Mouse (Mus musculus) hindbrain, embryonic 16.5 days (tissue): ENCODE measurements around the gene Krtap4-7. TPM values are rescaled to one million over a fixed set of nuclear protein-coding genes. Genes with fewer than 3 reads are reported as not detected.
"Not testable (repeated sequence)": the region's sequence is repeated elsewhere in the genome, so short reads cannot be mapped to it uniquely, and the experiment has no call there.

Experiments
- ATAC-seq: fragments of 200-750 bp; cut with Nextera tagmentation; 2 replicates; pipeline ENCODE4 v1.8.0; 2017; ENCODE audit warnings: moderate TSS enrichment, moderate library complexity
- H3K27ac ChIP-seq: fragments of 300-500 bp; sonication (generic); 2 replicates; pipeline ENCODE4 v1.5.1; 2014; ENCODE audit warnings: low read depth, mild to moderate bottlenecking, control low read depth, low read length, moderate library complexity
- H3K27me3 ChIP-seq: fragments of 300-500 bp; sonication (generic); replicated peaks from 2 replicates; pipeline ENCODE4 v1.6.1; 2014; ENCODE audit warnings: low read length; ENCODE audit not compliant: control insufficient read depth, insufficient read depth
- H3K36me3 ChIP-seq: fragments of 300-500 bp; sonication (generic); 2 replicates; pipeline ENCODE4 v1.6.1; 2014; ENCODE audit warnings: mild to moderate bottlenecking, low read length, moderate library complexity, mixed read lengths; ENCODE audit not compliant: control insufficient read depth, insufficient read depth
- H3K4me1 ChIP-seq: fragments of 300-500 bp; sonication (generic); 2 replicates; pipeline ENCODE4 v1.6.1; 2014; ENCODE audit warnings: low read depth, low read length; ENCODE audit not compliant: control insufficient read depth, insufficient read depth
- H3K4me2 ChIP-seq: fragments of 300-500 bp; sonication (generic); 2 replicates; pipeline ENCODE4 v1.6.1; 2014; ENCODE audit warnings: mild to moderate bottlenecking, low read length, control low read depth, moderate library complexity
- H3K4me3 ChIP-seq: fragments of 300-500 bp; sonication (generic); 2 replicates; pipeline ENCODE4 v1.5.1; 2014; ENCODE audit warnings: mild to moderate bottlenecking, low read length, control low read depth, moderate library complexity
- H3K9ac ChIP-seq: fragments of 300-500 bp; sonication (generic); 2 replicates; pipeline ENCODE4 v1.6.1; 2014; ENCODE audit warnings: low read depth, mild to moderate bottlenecking, control low read depth, low read length, moderate library complexity
- H3K9me3 ChIP-seq: fragments of 300-500 bp; sonication (generic); 2 replicates; pipeline ENCODE4 v1.6.1; 2014; ENCODE audit warnings: mild to moderate bottlenecking, low read length, moderate library complexity; ENCODE audit not compliant: control insufficient read depth
- WGBS: fragments of 180-500 bp; shearing (Covaris S2); extraction: QIAGEN DNeasy Blood & Tissue Kit; methylation state at CpG from one replicate; pipeline ENCODE4 v1.1.7; 2014; 5-methylcytosine and 5-hydroxymethylcytosine counted together
- polyA plus RNA-seq: library from polyadenylated mRNA; unstranded; fragments of >200 nt; fragmentation: Nextera tagmentation; extraction: Ambion mirVana; gene quantifications from 2 replicates; pipeline ENCODE4 v1.2.1, GENCODE M21; 2015

The Krtap4-7 gene
- polyA plus RNA-seq: not detected in 2 replicates

- not testable (repeated sequence) for ATAC-seq, H3K9ac ChIP-seq, H3K4me2 ChIP-seq, H3K4me3 ChIP-seq, H3K27ac ChIP-seq, H3K27me3 ChIP-seq, H3K4me1 ChIP-seq, H3K36me3 ChIP-seq, H3K9me3 ChIP-seq
- WGBS: 85% methylated on average over 6 of the region's 9 CpGs
These were observed at the start of gene Krtap4-7 for GRCm38 (mm10) chr11:99643635-99644139. Gene Krtap4-7 (minus strand): TSS chr11:99644089.

- WGBS: 100% methylated on average over 1 of the region's 1 CpGs
- no peak for ATAC-seq
- Histone ChIP-seq H3K4me3 (no peak within 1 kb of the TSS), H3K36me3 (no peaks in the 10 kb centered on the region), H3K4me1 (no peaks in the 10 kb centered on the region), H3K27ac (no peak within 1 kb of the TSS), H3K4me2 (no peak within 1 kb of the TSS), H3K27me3 (no peaks in the 10 kb centered on the region), H3K9me3 (no peaks in the 10 kb centered on the region), H3K9ac (no peak within 1 kb of the TSS)
These were observed 46.6 kb upstream of the Krtap4-7 start, which contains the start of gene Gm14190 for GRCm38 (mm10) chr11:99690463-99690862. Gene Gm14190 (minus strand): TSS chr11:99690740.

DNA sequence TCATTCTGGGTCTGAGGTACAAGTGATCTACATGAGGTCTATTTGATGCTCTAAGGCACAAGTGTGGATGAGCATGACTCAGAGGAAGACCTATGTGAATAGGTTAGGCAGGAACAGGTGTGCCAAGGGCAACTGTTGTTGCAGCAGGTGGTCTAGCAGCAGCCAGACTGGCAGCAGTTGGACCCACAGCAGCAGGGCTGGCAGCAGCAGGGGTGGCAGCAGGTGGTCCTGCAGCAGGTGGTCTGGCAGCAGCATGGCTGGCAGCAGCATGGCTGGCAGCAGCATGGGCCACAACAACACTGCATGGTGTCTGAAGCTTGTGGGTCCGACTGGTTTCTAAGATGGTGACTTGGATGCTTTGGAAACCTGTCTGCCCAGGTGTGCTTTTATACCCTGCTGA lies 41.3 kb upstream of the Krtap4-7 start:
- not testable (repeated sequence) for H3K4me3 ChIP-seq, H3K9ac ChIP-seq, H3K4me2 ChIP-seq, H3K27me3 ChIP-seq, ATAC-seq, H3K4me1 ChIP-seq, H3K36me3 ChIP-seq, H3K27ac ChIP-seq, H3K9me3 ChIP-seq
- 71% methylated on average over 1 of the region's 1 CpGs for WGBS

DNA sequence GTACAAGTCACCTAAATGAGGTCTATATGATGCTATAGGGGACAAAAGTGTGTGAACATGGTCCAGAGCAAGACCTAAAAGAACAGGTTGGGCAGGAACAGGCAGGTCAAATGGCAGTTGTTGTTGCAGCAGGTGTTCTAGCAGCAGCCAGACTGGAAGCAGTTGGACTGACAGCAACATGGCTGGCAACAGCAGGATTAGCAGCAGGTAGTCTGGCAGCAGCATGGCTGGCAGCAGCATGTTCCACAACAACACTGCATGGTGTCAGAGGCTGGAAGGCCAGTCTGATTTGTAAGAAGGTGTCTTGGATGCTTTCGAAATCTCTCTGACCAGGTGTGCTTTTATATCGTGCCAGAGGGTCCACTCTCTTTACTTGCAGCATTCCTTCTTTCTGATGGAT lies 39.6 kb upstream of the Krtap4-7 start:
- H3K9me3 ChIP-seq: no peaks in the 10 kb centered on the region
- WGBS: 92% methylated on average over 2 of the region's 2 CpGs
- no peaks in the 10 kb centered on the region for H3K27me3 ChIP-seq
- no peak overlapping the region for H3K27ac ChIP-seq
- H3K4me1 ChIP-seq: no peaks in the 10 kb centered on the region
- H3K36me3 ChIP-seq: no peaks in the 10 kb centered on the region
- no peak overlapping the region for H3K9ac ChIP-seq
- H3K4me3 ChIP-seq: no peak overlapping the region
- ATAC-seq: no peak
- no peak overlapping the region for H3K4me2 ChIP-seq

DNA sequence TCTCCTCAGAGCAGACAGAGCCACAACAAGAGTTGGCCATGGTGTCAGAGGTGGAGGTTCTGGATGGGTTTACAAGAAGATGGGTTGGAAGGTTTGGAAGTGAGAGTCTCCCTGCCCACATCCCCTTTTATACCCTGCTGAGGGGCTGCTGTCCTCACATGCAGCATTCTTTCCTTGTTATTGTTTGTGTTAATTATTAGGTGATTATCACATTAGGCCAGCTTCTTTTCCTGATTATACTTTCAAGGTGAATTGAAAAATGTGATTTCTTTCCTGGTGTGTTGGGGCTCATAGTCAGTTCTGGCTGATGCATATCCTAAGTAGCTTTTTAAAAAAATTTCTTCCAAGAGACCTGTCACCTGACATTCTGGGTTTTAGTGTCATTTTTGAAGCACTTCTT lies 22.0 kb upstream of the Krtap4-7 start, which contains the start of gene Krtap4-6:
Gene Krtap4-6, minus strand, starts transcription at position 101 of the 400 bp plus-strand sequence.
- Histone ChIP-seq H3K4me3 (no peak within 1 kb of the TSS), H3K4me1 (no peaks in the 10 kb centered on the region), H3K27ac (no peak within 1 kb of the TSS), H3K36me3 (no peaks in the 10 kb centered on the region), H3K27me3 (no peaks in the 10 kb centered on the region), H3K4me2 (no peak within 1 kb of the TSS), H3K9me3 (no peaks in the 10 kb centered on the region), H3K9ac (no peak within 1 kb of the TSS)
- no peak for ATAC-seq

- no peaks in the 10 kb centered on the region for H3K36me3 ChIP-seq
- H3K9me3 ChIP-seq: no peaks in the 10 kb centered on the region
- no peak overlapping the region for H3K4me3 ChIP-seq
- no peaks in the 10 kb centered on the region for H3K27me3 ChIP-seq
- no peak for ATAC-seq
- no peaks in the 10 kb centered on the region for H3K4me1 ChIP-seq
- WGBS: 92% methylated on average over 10 of the region's 10 CpGs
- no peak overlapping the region for H3K27ac ChIP-seq
- no peak overlapping the region for H3K9ac ChIP-seq
- H3K4me2 ChIP-seq: no peak overlapping the region
These were observed 18.9 kb upstream of the Krtap4-7 start for GRCm38 (mm10) chr11:99662802-99663201.

DNA sequence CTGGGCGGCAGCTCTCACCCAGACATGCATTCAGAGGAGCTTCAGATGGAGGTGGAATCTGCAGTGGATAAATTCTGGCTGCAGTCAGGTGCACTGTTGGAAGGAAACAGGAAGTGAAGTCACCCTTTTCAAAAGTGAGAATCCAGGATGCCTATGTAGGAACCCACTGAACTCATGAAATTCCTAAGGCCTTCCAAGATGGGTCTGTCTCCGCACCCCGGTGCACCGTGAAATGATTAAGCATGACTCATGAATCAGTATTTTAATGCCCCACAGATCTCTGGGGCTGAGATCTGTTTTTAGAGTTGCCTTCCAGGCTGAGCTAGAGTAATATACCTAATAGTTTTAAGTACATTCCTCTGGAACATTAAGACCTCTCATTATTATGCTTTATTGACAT lies 15.4 kb upstream of the Krtap4-7 start:
- Histone ChIP-seq H3K4me1 (no peaks in the 10 kb centered on the region), H3K36me3 (no peaks in the 10 kb centered on the region), H3K9ac (no peak overlapping the region), H3K27ac (no peak overlapping the region), H3K4me3 (no peak overlapping the region), H3K9me3 (no peaks in the 10 kb centered on the region), H3K4me2 (no peak overlapping the region), H3K27me3 (no peaks in the 10 kb centered on the region)
- 96% methylated on average over 4 of the region's 4 CpGs for WGBS
- ATAC-seq: no peak

GRCm38 (mm10) chr11:99658467-99659010 lies 14.7 kb upstream of the Krtap4-7 start, which contains the start of gene Gm11563:
Gene Gm11563 (minus strand): TSS chr11:99658960.
- not testable (repeated sequence) for H3K4me2 ChIP-seq, H3K4me3 ChIP-seq, ATAC-seq, H3K9me3 ChIP-seq, H3K9ac ChIP-seq, H3K4me1 ChIP-seq, H3K27me3 ChIP-seq, H3K36me3 ChIP-seq, H3K27ac ChIP-seq
- WGBS: 72% methylated on average over 10 of the region's 10 CpGs

DNA sequence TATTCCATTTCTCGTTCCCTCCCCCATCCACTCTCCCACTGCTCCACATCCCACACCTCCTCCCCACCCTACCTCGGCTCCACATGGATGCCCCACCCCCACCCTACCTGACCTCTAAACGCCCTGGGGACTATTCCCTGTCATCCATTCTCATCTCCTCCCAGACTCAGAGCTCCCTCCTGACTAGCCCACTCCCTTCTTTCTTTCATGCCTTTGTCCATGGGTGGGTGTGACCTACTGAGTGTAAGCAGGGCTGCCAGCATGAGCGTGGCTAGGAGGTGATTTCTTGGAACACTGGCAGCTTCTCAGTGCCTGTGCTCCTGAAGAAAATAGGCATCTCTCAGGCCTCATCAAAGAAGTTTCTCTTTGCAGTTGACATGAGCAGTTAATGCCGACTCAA lies 13.2 kb upstream of the Krtap4-7 start:
- no peak overlapping the region for H3K27ac ChIP-seq
- H3K4me2 ChIP-seq: no peak overlapping the region
- H3K27me3 ChIP-seq: no peaks in the 10 kb centered on the region
- H3K4me1 ChIP-seq: no peaks in the 10 kb centered on the region
- no peak overlapping the region for H3K4me3 ChIP-seq
- no peak for ATAC-seq
- H3K36me3 ChIP-seq: no peaks in the 10 kb centered on the region
- no peak overlapping the region for H3K9ac ChIP-seq
- H3K9me3 ChIP-seq: no peaks in the 10 kb centered on the region
- WGBS: 46% methylated on average over 5 of the region's 5 CpGs
